Mouse (Mus musculus) forebrain, embryonic 11.5 days (tissue): ENCODE results near the gene Rpl27. TPM values are rescaled to one million over a fixed set of nuclear protein-coding genes. Genes with fewer than 3 reads are reported as not detected.

Source experiments
- ATAC-seq: fragments of 200-750 bp; cut with Nextera tagmentation; replicated peaks from 2 replicates; pipeline ENCODE4 v1.8.0; 2017; ENCODE audit warnings: moderate TSS enrichment; ENCODE audit not compliant: low FRiP score
- DNase-seq: peaks from one replicate; pipeline ENCODE4 v3.0.0-alpha.2; 2017; ENCODE audit warnings: low spot score
- H3K27ac ChIP-seq: fragments of 300-500 bp; sonication (generic); 2 replicates; pipeline ENCODE4 v1.5.1; 2014; ENCODE audit warnings: low read depth, low read length
- H3K27me3 ChIP-seq: fragments of 300-500 bp; sonication (generic); 2 replicates; pipeline ENCODE4 v1.6.1; 2014; ENCODE audit warnings: mild to moderate bottlenecking, low read length, mixed read lengths; ENCODE audit not compliant: control insufficient read depth, insufficient read depth
- H3K36me3 ChIP-seq: fragments of 300-500 bp; sonication (generic); 2 replicates; pipeline ENCODE4 v1.6.1; 2014; ENCODE audit warnings: mild to moderate bottlenecking, low read length, moderate library complexity, mixed read lengths; ENCODE audit not compliant: control insufficient read depth, insufficient read depth
- H3K4me1 ChIP-seq: fragments of 300-500 bp; sonication (generic); replicated peaks from 2 replicates; pipeline ENCODE4 v1.6.1; 2014; ENCODE audit warnings: low read length, mixed read lengths; ENCODE audit not compliant: control insufficient read depth, insufficient read depth
- H3K4me2 ChIP-seq: fragments of 300-500 bp; sonication (generic); 2 replicates; pipeline ENCODE4 v1.6.1; 2014; ENCODE audit warnings: low read depth, mild to moderate bottlenecking, low read length, moderate library complexity, mixed read lengths; ENCODE audit not compliant: severe bottlenecking
- H3K4me3 ChIP-seq: fragments of 300-500 bp; sonication (generic); 2 replicates; pipeline ENCODE4 v1.5.1; 2014; ENCODE audit warnings: low read depth, low read length
- H3K9ac ChIP-seq: fragments of 300-500 bp; sonication (generic); 2 replicates; pipeline ENCODE4 v1.6.1; 2014; ENCODE audit warnings: low read length
- H3K9me3 ChIP-seq: fragments of 300-500 bp; sonication (generic); 2 replicates; pipeline ENCODE4 v1.6.1; 2016; ENCODE audit warnings: low read length, mixed read lengths; ENCODE audit not compliant: control insufficient read depth
- WGBS: fragments of 180-500 bp; shearing (Covaris S2); extraction: QIAGEN DNeasy Blood & Tissue Kit; methylation state at CpG from one replicate; pipeline ENCODE4 v1.1.7; 2014; 5-methylcytosine and 5-hydroxymethylcytosine counted together
- polyA plus RNA-seq: library from polyadenylated mRNA; unstranded; fragments of >200 nt; fragmentation: Nextera tagmentation; extraction: Ambion mirVana; gene quantifications from 2 replicates; pipeline ENCODE4 v1.2.1, GENCODE M21; 2014

Gene Rpl27
- polyA plus RNA-seq, 1 experiment from 2014 or later: 424 TPM

DNA sequence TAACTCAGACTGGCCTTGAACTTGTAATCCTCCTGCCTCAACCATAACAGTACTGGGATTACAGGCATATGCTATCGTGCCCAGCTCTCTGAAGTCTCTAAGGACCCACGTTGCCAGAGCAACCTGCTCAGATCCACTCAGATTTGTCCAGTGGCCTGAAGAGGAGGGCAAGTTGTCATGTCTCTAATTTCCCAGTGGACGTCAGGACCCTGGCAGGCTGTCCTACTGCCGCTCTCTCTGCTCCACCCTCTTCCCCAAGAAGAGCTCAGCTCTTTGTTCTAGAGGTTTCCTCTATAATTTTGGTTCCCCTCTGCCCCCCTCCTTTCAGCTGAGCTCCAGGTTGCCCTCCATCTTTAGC is 35.1 kb downstream of the Rpl27 start:
- WGBS: 37% methylated on average over 4 of the region's 4 CpGs
- DNase-seq (no peak), ATAC-seq (peak; percentile 59)
- Histone ChIP-seq H3K4me2 (peak overlapping the region; percentile 31; the same call in 1 of the 2 replicates), H3K4me1 (peaks cover 27% of the 10 kb centered on the region), H3K4me3 (no peak overlapping the region), H3K27me3 (no peaks in the 10 kb centered on the region), H3K36me3 (no peaks in the 10 kb centered on the region), H3K9me3 (no peaks in the 10 kb centered on the region), H3K27ac (peak overlapping the region; percentile 93), H3K9ac (peak overlapping the region; percentile 25; the same call in 1 of the 2 replicates)

DNA sequence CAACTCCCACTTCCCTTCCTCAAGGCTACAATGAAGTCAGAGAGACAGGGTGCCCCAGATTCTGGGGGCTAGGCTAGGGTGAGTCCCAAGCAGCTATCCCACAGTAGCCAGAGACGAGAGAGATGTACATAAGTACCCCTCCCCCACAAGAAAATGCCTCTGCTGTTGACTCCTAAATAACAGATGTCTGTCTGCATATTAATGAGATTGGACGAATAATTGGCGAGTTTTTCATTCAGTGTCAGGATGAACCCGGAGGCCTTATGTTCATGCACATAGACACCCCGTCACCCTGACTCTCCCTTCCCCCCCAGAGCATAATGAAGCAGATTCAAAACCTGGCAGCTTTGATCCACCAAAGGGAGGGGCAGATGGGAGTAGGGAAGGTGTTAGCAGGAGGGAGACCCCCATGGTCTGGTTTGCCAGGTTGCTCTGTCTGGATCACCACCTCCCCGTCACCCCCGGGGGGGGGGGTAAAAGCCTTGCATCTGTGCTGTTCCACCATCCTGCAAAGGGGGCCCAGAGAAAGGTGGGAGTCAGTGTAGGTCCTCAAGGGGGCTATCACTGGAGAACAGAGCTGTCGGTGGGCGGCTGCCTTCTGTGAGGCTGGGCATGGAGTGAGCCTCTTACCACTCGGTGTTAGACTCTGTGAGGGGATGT is 35.6 kb downstream of the Rpl27 start:
- peak overlapping the region; percentile 93 for H3K27ac ChIP-seq
- H3K4me2 ChIP-seq: peak overlapping the region; percentile 31; the same call in 1 of the 2 replicates
- H3K27me3 ChIP-seq: no peaks in the 10 kb centered on the region
- no peak overlapping the region for H3K4me3 ChIP-seq
- ATAC-seq (peak; percentile 80), DNase-seq (peak; percentile 78)
- H3K9me3 ChIP-seq: no peaks in the 10 kb centered on the region
- H3K36me3 ChIP-seq: no peaks in the 10 kb centered on the region
- peaks cover 23% of the 10 kb centered on the region for H3K4me1 ChIP-seq
- H3K9ac ChIP-seq: peak overlapping the region; percentile 25; the same call in 1 of the 2 replicates
- WGBS: 36% methylated on average over 10 of the region's 10 CpGs

DNA sequence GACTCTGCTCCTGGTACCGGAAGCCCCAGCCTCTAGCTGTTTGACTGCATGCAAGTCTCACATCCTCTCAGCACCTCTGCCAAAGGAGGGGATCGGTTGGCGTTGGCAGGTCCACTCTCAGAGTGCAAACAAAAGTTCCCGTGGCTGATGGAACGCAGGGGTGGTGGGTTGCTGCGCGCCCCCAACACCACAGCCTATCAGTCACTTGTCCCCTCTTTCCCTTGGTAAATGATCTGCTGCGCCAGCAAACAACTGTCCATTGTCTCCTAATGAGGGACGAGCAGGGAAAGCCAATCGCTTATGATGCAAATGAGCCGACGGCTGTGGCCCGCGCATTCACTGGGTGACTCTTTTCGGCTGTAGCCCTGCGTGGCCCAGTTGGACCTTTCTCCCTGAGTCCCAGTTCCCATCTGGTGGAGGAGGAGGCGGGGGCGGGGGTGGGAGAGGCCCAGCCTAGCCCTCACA is 37.1 kb downstream of the Rpl27 start:
- peaks cover 23% of the 10 kb centered on the region for H3K4me1 ChIP-seq
- WGBS: 6% methylated on average over 18 of the region's 18 CpGs
- H3K36me3 ChIP-seq: no peaks in the 10 kb centered on the region
- H3K9ac ChIP-seq: peak overlapping the region; percentile 56
- H3K4me3 ChIP-seq: peak overlapping the region; percentile 16
- DNase-seq (peak; percentile 75), ATAC-seq (peak; percentile 49)
- H3K4me2 ChIP-seq: peak overlapping the region; percentile 47
- H3K9me3 ChIP-seq: no peaks in the 10 kb centered on the region
- H3K27ac ChIP-seq: peak overlapping the region; percentile 93
- no peaks in the 10 kb centered on the region for H3K27me3 ChIP-seq

DNA sequence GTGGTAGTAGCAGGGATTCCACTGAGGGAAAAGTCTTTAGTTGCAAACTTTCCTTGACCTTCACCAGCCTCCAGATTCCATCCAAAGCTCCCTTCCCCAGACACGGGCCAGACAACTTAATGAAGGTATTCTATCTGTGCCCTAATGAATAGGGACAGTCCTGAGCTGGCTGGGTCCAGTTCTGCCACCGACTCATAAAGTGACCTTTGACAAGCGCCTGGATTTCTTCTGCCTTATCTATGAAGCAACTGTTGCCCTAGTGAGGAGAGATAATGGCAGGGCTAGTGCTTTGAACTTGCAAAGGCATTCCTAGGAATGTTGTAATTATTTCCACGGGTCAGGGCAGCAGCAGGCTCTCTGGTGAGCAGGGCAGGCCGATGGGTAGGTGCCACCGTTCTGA is 38.8 kb downstream of the Rpl27 start:
- H3K4me2 ChIP-seq: no peak overlapping the region
- H3K27ac ChIP-seq: no peak overlapping the region
- H3K27me3 ChIP-seq: no peaks in the 10 kb centered on the region
- no peak overlapping the region for H3K4me3 ChIP-seq
- DNase-seq (no peak), ATAC-seq (no peak)
- no peaks in the 10 kb centered on the region for H3K36me3 ChIP-seq
- H3K9ac ChIP-seq: no peak overlapping the region
- peaks cover 23% of the 10 kb centered on the region for H3K4me1 ChIP-seq
- H3K9me3 ChIP-seq: no peaks in the 10 kb centered on the region
- 67% methylated on average over 6 of the region's 6 CpGs for WGBS

DNA sequence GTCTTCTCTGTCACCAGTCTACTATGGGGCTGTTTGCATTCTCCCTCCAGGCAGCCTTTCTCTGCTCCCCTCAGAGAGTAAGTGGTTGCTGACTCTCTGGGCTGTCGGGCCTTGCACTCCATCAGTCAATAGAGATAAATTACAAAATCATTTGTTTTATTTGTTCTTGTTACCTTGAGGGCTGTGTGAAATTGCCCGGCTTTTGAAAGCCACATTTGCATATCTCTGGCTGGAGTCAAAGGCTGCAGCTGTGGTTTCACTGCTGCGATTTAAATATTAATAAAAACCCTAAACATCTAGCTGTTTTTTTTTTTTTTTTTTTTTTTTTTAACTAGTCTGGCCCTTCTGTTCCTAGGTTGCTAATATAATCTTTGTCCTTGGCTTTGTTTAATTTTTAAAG is 41.7 kb downstream of the Rpl27 start:
- no peak overlapping the region for H3K4me3 ChIP-seq
- peaks cover 12% of the 10 kb centered on the region for H3K4me1 ChIP-seq
- no peaks in the 10 kb centered on the region for H3K27me3 ChIP-seq
- DNase-seq: no peak
- no peak overlapping the region for H3K4me2 ChIP-seq
- no peaks in the 10 kb centered on the region for H3K9me3 ChIP-seq
- no peak overlapping the region for H3K9ac ChIP-seq
- 45% methylated on average over 3 of the region's 3 CpGs for WGBS
- no peaks in the 10 kb centered on the region; the same call in 1 of the 2 replicates for H3K36me3 ChIP-seq
- ATAC-seq: no peak
- H3K27ac ChIP-seq: no peak overlapping the region

DNA sequence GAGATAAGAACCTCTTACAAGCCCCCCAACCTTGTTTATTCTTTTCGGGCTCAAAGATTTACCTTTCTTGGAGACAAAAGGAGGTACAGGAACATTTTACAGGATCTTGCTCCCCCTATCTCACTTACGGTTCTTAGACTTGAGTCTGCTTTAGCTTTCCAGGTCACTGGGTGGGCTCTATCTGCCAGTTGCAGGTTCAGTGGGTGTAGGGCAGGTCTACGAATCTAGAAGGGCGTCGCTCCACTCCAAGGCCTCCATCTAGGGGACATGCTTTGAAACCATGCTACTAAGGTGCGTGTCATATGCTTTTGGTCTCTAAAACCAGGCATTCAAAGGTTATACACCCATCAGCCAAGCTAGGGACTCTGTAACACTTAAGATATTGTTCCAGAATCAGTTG is 42.1 kb downstream of the Rpl27 start:
- DNase-seq (no peak), ATAC-seq (no peak)
- no peaks in the 10 kb centered on the region; the same call in 1 of the 2 replicates for H3K36me3 ChIP-seq
- 74% methylated on average over 6 of the region's 6 CpGs for WGBS
- H3K4me3 ChIP-seq: no peak overlapping the region
- H3K4me1 ChIP-seq: peaks cover 8% of the 10 kb centered on the region
- no peak overlapping the region for H3K4me2 ChIP-seq
- H3K9me3 ChIP-seq: no peaks in the 10 kb centered on the region
- no peak overlapping the region for H3K27ac ChIP-seq
- H3K27me3 ChIP-seq: no peaks in the 10 kb centered on the region
- H3K9ac ChIP-seq: no peak overlapping the region

DNA sequence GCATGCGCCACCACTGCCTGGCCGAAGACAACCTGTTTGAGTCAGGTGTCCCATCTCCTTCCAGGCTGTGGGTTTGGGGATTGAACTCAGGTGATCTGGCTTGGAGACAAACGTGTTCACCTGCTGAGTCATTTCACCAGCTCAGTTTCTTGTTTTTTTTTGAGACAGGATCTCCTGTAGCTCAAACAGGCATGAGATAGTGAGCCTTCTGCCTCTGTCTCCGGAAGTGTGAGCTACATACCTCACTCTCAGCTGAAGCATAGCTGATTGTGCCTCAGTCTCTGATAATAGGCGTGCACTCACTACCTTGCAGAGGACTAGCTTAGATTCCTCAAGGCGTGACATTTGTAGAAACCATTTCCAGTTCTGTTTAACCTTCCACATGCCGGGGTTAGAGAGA is 42.7 kb downstream of the Rpl27 start:
- Histone ChIP-seq H3K4me1 (peaks cover 3% of the 10 kb centered on the region), H3K27ac (no peak overlapping the region), H3K27me3 (no peaks in the 10 kb centered on the region), H3K9me3 (no peaks in the 10 kb centered on the region), H3K9ac (no peak overlapping the region), H3K36me3 (no peaks in the 10 kb centered on the region; the same call in 1 of the 2 replicates), H3K4me3 (no peak overlapping the region), H3K4me2 (no peak overlapping the region)
- ATAC-seq: no peak
- no peak for DNase-seq
- 86% methylated on average over 7 of the region's 7 CpGs for WGBS

DNA sequence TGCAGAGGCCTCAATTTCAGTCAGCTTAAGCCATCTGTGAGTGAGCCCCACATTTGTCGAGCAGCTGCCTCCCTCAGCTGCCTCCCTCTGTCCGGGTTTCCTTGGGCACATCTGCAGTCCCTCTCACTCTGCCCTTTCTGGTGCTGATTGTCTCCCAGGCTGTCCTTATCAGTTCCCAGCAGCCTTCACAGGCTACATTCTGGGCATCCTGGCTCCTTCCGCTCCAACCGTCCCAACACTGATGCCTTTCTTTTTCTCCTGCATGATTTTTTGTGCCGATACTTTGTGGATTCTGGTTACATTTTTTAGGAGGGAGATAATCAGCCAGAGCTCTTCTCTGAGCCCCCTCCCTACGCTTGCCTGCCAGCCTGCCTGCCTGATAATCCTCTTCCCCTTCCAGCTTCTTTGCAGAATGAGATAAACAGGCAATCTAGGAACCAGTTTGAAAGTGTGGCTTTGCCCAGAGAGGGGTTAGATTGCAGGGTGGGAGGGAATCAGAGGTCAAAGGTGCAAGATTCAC is 43.5 kb downstream of the Rpl27 start:
- 57% methylated on average over 6 of the region's 6 CpGs for WGBS
- Histone ChIP-seq H3K9me3 (no peaks in the 10 kb centered on the region), H3K27ac (peak overlapping the region; percentile 13; the same call in 1 of the 2 replicates), H3K36me3 (no peaks in the 10 kb centered on the region; the same call in 1 of the 2 replicates), H3K4me3 (no peak overlapping the region), H3K4me2 (no peak overlapping the region), H3K27me3 (no peaks in the 10 kb centered on the region), H3K9ac (no peak overlapping the region), H3K4me1 (no peaks in the 10 kb centered on the region)
- ATAC-seq (no peak), DNase-seq (no peak)

DNA sequence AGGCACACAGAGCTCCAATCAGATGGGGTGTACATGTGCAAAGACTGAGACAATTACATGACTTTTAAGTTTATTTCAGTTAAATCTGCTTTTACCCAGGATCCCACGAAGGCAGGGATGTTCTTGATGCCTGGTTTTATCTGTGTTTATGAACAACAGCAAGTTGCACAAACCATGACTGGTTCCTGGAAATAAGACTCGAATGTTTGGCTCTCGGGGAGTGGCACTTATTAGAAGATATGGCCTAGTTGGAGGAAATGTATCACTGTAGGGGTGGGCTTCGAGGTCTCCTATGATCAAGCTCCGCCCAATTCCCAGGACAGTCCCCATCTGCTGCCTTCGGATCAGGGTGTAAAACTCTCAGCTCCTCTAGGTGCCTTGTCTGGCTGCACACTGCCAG is 44.0 kb downstream of the Rpl27 start:
- ATAC-seq (no peak), DNase-seq (no peak)
- no peaks in the 10 kb centered on the region for H3K9me3 ChIP-seq
- no peaks in the 10 kb centered on the region; the same call in 1 of the 2 replicates for H3K36me3 ChIP-seq
- H3K4me3 ChIP-seq: no peak overlapping the region
- H3K27me3 ChIP-seq: no peaks in the 10 kb centered on the region
- no peaks in the 10 kb centered on the region for H3K4me1 ChIP-seq
- H3K27ac ChIP-seq: no peak overlapping the region
- 84% methylated on average over 6 of the region's 6 CpGs for WGBS
- H3K4me2 ChIP-seq: no peak overlapping the region
- no peak overlapping the region for H3K9ac ChIP-seq
